Mouse (Mus musculus): ENCODE results near the gene Ccm2l. TPM values are rescaled to one million over a fixed set of nuclear protein-coding genes. Genes with fewer than 3 reads are reported as not detected.

The Ccm2l gene
- polyA plus RNA-seq, 1 experiment, result not detected

DNA sequence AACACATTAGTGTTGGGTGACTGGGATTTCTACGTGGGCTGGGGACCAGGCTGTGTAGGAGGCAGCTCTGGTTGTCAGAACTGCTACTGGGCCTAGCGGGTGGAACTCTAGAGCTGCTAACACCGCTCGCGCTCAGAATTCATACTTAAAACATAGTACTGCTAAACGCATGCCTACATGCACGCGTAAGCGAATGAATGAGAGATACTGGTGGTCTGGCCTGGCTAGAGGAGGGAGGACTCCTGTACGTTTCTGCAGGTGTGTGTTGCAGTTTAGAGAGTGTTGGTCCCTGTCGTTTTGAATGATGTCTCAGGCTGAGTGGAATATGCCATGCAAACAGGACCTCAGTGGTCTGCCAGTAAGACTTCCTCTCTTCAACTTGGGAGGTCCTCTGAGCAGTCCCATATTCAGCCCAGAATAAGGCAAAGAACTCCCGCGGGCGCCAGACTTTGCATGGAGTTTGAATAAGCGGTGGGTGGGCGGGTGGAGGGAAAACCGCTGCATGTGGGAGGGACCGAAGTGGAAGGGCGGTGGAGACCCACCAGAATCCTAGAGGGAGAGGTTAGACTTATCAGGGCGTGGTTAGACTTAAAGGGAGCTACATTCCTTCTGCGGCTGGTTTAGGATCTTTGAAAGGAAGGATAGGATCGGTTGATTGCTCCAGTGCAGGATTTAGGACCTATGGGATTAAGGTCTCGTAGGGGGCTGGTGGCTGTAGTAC lies 41.5 kb downstream of the Ccm2l start:
- peaks cover 7% of the 10 kb centered on the region for H3K4me1 ChIP-seq (ENCODE audit: control insufficient read depth, insufficient read depth, low read length)
- no peak for TF ChIP-seq POLR2A (IDR thresholded peaks at IDR 0.05; ENCODE audit: insufficient read depth, low read depth, low read length)
- TF ChIP-seq CTCF (IDR thresholded peaks at IDR 0.05; ENCODE audit: insufficient read depth, low read depth, low read length), result no peak
- no peak overlapping the region for H3K4me3 ChIP-seq (ENCODE audit: insufficient read depth, low read depth, low read length)
- no peak overlapping the region for H3K27ac ChIP-seq (ENCODE audit: insufficient read depth, low read depth, low read length)
- 42% methylated on average over 23 of the region's 23 CpGs for WGBS

DNA sequence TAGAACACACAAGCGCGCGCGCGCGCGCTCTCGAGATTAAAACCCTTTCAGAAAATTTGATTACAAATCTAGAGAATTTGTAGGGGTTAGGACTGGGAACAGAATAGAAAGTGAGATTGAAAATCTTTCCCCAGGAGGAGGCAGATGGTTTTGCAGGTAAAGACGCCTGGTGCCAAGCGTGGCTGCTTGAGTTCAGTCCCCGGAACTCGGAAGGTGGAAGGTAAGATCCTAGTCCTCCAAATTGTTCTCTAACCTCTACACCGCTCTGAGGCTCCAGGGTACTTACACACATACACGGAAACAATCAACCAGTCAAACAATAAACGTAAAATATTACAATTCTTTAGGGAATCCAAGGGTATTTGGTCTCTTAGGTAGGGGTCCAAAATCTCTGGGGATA lies 42.0 kb downstream of the Ccm2l start:
- H3K4me3 ChIP-seq (ENCODE audit: insufficient read depth, low read depth, low read length), result no peak overlapping the region
- no peak overlapping the region for H3K27ac ChIP-seq (ENCODE audit: insufficient read depth, low read depth, low read length)
- TF ChIP-seq CTCF (IDR thresholded peaks at IDR 0.05; ENCODE audit: insufficient read depth, low read depth, low read length) (no peak), POLR2A (IDR thresholded peaks at IDR 0.05; ENCODE audit: insufficient read depth, low read depth, low read length) (no peak)
- 12% methylated on average over 15 of the region's 15 CpGs for WGBS
- peaks cover 7% of the 10 kb centered on the region for H3K4me1 ChIP-seq (ENCODE audit: control insufficient read depth, insufficient read depth, low read length)

DNA sequence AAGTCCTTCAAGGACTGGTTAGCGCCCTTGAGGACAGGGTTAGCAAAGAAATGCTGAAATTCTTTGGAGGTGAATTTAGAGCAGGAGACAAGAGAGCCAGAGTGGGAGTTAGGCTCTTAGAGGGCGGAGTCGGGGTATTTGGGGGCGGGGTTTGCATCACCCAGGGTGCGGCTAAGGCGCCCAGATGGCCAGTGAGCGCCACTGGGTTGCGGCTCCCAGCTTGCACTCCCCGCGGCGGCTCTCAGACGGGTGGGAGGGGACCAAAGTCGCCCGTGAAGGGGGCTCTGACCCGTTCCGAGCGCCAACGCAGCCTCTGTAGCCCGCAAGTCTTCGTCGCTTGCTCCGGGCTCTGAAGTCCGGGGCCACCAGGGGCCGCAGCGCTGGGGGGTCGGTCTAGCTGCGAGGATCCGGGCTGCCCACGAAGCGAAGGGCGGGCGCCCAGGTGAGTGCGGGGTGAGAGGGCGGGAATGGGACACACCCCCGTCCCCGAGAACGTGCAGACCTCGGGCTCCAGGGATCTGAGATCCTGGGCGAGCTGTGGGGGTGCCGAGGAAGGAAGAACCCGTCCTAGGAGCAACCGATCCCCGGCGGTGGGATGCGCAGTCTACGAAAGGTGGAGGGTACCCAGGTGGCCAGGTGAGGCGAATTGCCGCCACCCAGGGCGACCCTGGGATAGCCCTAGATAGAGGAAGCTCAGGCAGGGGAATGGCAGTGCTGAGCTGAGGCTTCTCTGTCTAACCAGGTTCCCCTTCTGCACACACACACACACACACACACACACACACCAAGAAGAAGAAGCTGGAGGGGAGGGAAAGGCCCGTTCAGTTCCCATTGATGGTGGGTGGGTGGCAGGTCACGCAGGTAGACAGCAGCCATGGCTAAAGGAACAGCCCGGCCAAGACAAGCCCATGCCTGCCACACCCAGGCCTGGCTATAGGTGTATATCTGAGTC lies 42.8 kb downstream of the Ccm2l start, which contains the start of gene Hck:
Gene Hck (plus strand): TSS at position 156 of the 952 bp plus-strand sequence.
- no peak within 1 kb of the TSS for H3K27ac ChIP-seq (ENCODE audit: insufficient read depth, low read depth, low read length)
- TF ChIP-seq CTCF (IDR thresholded peaks at IDR 0.05; ENCODE audit: insufficient read depth, low read depth, low read length), result no peak
- no peak for TF ChIP-seq POLR2A (IDR thresholded peaks at IDR 0.05; ENCODE audit: insufficient read depth, low read depth, low read length)
- peak within 1 kb of the TSS; percentile 23 for H3K4me3 ChIP-seq (ENCODE audit: insufficient read depth, low read depth, low read length)
- WGBS, result 5% methylated on average over 52 of the region's 52 CpGs
- H3K4me1 ChIP-seq (ENCODE audit: control insufficient read depth, insufficient read depth, low read length), result peaks cover 7% of the 10 kb centered on the region

DNA sequence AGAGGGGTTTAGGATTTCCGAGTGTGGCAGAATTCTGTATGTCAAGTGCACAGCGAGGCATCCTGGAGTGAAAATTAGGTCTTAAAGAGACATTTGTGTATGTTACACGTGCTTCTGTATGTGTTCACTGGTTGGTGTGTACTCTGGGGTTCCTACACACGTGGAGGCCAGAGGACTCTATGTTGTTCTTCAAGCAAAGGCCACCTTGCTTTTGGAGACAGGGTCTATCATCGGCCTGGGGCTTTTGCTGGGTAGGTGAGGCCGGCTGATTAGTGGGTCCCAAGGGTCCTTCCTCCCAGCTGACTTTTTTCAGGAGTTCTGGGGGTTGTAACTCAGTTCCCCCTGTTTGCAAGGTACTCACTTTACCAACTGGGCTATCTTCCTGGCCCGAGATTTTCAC lies 43.8 kb downstream of the Ccm2l start:
- Histone ChIP-seq H3K27ac (ENCODE audit: insufficient read depth, low read depth, low read length) (no peak overlapping the region), H3K4me1 (ENCODE audit: control insufficient read depth, insufficient read depth, low read length) (peaks cover 7% of the 10 kb centered on the region), H3K4me3 (ENCODE audit: insufficient read depth, low read depth, low read length) (no peak overlapping the region)
- WGBS, result 87% methylated on average over 7 of the region's 7 CpGs
- no peak for TF ChIP-seq POLR2A (IDR thresholded peaks at IDR 0.05; ENCODE audit: insufficient read depth, low read depth, low read length)
- no peak for TF ChIP-seq CTCF (IDR thresholded peaks at IDR 0.05; ENCODE audit: insufficient read depth, low read depth, low read length)

DNA sequence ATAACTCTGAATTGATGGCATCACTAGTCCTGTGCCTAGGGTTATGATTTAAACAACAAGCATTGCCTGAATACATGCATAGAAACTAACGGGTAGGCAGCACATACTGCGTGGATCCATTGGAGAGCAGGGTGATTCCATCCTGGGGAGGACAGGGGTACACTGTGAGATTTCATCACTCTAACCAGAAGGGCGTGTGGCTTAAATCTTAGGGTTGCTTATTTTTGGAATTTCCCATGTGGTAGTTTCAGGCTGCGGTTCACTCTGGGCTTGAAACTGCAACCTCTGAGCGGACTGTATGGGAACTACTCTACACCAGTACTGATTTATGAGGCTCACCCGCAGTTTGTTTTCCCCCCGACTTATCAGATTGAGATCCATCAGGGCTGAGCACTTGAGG lies 45.5 kb downstream of the Ccm2l start:
- TF ChIP-seq POLR2A (IDR thresholded peaks at IDR 0.05; ENCODE audit: insufficient read depth, low read depth, low read length) (no peak), CTCF (IDR thresholded peaks at IDR 0.05; ENCODE audit: insufficient read depth, low read depth, low read length) (no peak)
- no peak overlapping the region for H3K27ac ChIP-seq (ENCODE audit: insufficient read depth, low read depth, low read length)
- H3K4me3 ChIP-seq (ENCODE audit: insufficient read depth, low read depth, low read length), result no peak overlapping the region
- 90% methylated on average over 7 of the region's 7 CpGs for WGBS
- peaks cover 7% of the 10 kb centered on the region for H3K4me1 ChIP-seq (ENCODE audit: control insufficient read depth, insufficient read depth, low read length)

DNA sequence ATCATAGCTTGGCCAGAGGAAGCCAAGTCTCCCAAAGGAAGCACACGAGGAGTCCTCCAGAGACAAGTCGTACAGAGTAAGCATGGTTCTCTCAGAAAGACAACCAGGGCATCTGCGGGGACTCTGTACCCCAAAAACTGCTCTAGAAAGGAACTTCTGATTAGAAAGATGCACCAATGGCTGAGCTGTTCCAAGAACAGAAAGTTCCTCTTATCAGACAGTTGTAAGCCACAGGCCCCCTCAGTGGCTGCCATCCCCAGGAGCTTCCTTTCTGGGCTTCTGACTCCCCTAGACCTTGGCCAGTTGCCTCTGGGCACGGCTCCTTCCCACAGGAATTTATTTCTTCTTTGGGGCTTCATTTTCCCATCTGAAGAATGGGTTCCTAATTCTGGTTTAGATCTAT lies 49.9 kb downstream of the Ccm2l start:
- TF ChIP-seq POLR2A (IDR thresholded peaks at IDR 0.05; ENCODE audit: insufficient read depth, low read depth, low read length) (no peak), CTCF (IDR thresholded peaks at IDR 0.05; ENCODE audit: insufficient read depth, low read depth, low read length) (no peak)
- no peaks in the 10 kb centered on the region for H3K4me1 ChIP-seq (ENCODE audit: control insufficient read depth, insufficient read depth, low read length)
- 87% methylated on average over 4 of the region's 4 CpGs for WGBS
- no peak overlapping the region for H3K4me3 ChIP-seq (ENCODE audit: insufficient read depth, low read depth, low read length)
- H3K27ac ChIP-seq (ENCODE audit: insufficient read depth, low read depth, low read length), result no peak overlapping the region

DNA sequence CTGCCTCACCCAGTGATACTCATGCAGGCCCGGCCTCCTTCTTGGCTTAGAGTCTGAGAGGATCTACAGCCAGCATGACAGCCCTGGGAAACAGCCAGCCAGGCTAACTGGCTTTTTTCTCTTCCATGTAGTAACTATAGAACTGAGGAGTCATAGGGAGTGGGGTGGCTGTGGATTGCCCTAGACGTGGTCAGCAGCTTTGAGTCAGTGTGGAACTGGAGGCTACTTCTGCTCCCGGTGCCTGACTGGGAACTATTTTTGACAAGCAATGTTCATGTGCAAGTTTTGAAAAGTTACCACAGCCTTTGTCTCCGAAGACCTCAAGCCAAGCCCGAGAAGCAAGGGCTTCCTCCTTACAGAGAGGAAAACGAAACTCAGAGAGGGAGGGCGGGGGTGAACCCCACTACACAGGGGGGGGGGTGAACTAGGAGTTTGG lies 51.3 kb downstream of the Ccm2l start:
- 67% methylated on average over 7 of the region's 7 CpGs for WGBS
- no peak overlapping the region for H3K4me3 ChIP-seq (ENCODE audit: insufficient read depth, low read depth, low read length)
- no peaks in the 10 kb centered on the region for H3K4me1 ChIP-seq (ENCODE audit: control insufficient read depth, insufficient read depth, low read length)
- no peak for TF ChIP-seq POLR2A (IDR thresholded peaks at IDR 0.05; ENCODE audit: insufficient read depth, low read depth, low read length)
- no peak for TF ChIP-seq CTCF (IDR thresholded peaks at IDR 0.05; ENCODE audit: insufficient read depth, low read depth, low read length)
- no peak overlapping the region for H3K27ac ChIP-seq (ENCODE audit: insufficient read depth, low read depth, low read length)

DNA sequence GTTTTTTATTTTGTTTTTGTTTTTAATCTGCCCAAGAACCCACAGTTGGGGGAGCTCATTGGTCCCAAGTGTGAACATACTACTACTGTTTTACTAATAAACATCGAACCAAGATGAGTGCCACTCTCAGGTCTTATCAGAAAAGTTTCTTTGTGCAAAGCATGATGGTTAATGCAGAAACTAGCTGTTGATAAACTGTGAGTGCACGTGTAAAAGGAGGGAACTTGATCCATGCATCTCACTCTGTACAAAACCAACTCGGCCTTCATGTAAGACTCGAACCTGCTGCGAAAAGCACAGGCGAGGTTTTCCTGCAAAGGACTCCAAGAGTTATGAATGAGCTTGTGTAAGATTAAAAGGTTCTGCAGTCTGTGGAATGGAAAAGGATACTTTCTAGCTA lies 53.7 kb downstream of the Ccm2l start:
- Histone ChIP-seq H3K27ac (ENCODE audit: insufficient read depth, low read depth, low read length) (no peak overlapping the region), H3K4me3 (ENCODE audit: insufficient read depth, low read depth, low read length) (no peak overlapping the region), H3K4me1 (ENCODE audit: control insufficient read depth, insufficient read depth, low read length) (no peaks in the 10 kb centered on the region)
- TF ChIP-seq POLR2A (IDR thresholded peaks at IDR 0.05; ENCODE audit: insufficient read depth, low read depth, low read length) (no peak), CTCF (IDR thresholded peaks at IDR 0.05; ENCODE audit: insufficient read depth, low read depth, low read length) (no peak)
- 92% methylated on average over 6 of the region's 6 CpGs for WGBS

DNA sequence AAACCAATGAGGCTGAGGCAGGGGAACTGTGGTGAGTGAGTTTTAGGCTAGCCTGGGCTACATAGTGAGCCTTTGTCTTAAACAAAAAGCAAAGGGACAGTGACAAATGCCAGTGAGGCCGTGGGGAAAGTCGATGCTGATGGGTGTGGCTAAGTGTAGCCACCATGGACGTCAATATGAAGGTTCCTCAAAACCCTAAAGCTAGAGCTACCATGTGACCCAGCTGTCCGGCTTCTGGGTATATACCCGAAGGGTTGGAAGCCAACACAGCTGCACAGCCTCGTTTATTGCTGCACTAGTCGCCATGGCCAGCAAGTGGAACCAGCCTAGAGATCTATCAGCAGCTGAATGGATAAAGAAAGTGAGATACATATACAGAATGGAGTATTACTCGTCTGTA lies 54.4 kb downstream of the Ccm2l start:
- H3K27ac ChIP-seq (ENCODE audit: insufficient read depth, low read depth, low read length), result no peak overlapping the region
- 76% methylated on average over 8 of the region's 8 CpGs for WGBS
- H3K4me3 ChIP-seq (ENCODE audit: insufficient read depth, low read depth, low read length), result no peak overlapping the region
- H3K4me1 ChIP-seq (ENCODE audit: control insufficient read depth, insufficient read depth, low read length), result no peaks in the 10 kb centered on the region
- TF ChIP-seq POLR2A (IDR thresholded peaks at IDR 0.05; ENCODE audit: insufficient read depth, low read depth, low read length) (no peak), CTCF (IDR thresholded peaks at IDR 0.05; ENCODE audit: insufficient read depth, low read depth, low read length) (no peak)

All from olfactory bulb, adult 2 months (tissue).